Mouse (Mus musculus) ovary, postnatal 36 days (tissue): ENCODE results near the gene Cpeb3.
"Not testable (repeated sequence)": the region's sequence is repeated elsewhere in the genome, so short reads cannot be mapped to it uniquely, and the experiment has no call there.

Source experiments
- DNase-seq: peaks from one replicate; pipeline ENCODE4 v3.0.0; 2022; ENCODE audit warnings: low spot score, mixed read lengths

Cpeb3 gene

DNA sequence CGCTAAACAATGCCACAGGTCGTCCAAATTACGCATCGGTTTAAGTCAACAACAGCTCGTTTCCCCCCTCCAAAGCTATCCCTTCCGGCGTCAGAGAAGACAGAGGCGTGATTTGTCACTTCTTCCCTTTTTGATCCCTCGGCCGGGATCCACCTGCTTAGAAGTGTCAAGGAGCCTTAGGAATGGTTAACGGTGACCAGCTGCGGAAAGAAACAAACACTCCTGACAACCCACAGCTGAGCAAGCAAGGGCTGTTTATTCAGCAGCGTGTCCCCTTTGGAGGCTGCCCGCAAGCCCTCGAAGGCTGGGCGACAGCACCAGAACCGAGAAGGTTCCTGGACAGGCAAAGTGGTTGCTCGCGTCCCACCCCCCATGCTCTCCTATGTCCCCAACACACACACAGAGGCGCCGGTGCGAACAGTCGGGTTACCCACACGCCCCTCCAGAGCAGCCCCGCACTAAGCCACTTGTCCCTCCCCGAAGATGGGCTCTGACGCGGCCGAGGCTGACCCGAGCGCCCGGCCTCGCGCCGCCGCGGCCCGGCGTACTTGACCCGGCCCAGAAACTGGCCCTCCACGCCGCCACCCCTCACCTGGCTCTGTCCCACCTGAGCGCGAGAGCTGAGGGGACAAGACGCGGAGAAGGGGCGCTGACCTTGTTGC, 1.6 kb downstream of the Cpeb3 start:
- no peak for DNase-seq

- not testable (repeated sequence) for DNase-seq
Observed at GRCm38 (mm10) chr19:37205155-37205554, 3.2 kb downstream of the Cpeb3 start.

GRCm38 (mm10) chr19:37203371-37203770, 5.0 kb downstream of the Cpeb3 start:
- DNase-seq, result no peak

- no peak for DNase-seq
Observed at GRCm38 (mm10) chr19:37199889-37200288, 8.5 kb downstream of the Cpeb3 start.

- no peak for DNase-seq
Observed at GRCm38 (mm10) chr19:37198165-37198880, 10.1 kb downstream of the Cpeb3 start.

DNA sequence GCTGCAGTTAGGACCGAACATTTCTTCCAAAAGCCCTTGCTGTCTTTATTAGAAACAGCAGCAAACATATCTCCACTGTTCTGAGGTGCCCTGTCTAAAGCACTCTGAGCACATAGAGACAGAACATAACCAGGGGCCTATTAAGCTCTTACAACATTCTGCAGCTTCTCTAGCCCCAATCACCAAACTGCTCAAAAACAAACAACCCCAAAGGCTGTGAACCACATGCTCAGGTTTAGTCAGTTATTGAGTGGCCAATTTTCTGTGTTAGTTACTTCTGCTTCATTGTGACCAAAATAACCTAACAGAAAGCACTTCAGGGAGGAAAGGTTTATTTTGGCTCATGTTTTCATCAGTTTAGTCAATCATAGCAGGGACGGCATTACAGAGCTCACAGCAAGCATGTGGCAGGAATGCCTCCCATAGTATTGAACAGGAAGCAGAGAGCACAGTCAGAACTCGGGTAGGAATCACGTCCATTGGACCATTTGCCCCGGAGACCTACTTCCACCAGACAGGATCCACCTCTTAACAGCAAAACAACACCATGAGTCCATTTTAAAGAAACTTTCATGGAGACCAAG, 15.8 kb downstream of the Cpeb3 start:
- no peak for DNase-seq

DNA sequence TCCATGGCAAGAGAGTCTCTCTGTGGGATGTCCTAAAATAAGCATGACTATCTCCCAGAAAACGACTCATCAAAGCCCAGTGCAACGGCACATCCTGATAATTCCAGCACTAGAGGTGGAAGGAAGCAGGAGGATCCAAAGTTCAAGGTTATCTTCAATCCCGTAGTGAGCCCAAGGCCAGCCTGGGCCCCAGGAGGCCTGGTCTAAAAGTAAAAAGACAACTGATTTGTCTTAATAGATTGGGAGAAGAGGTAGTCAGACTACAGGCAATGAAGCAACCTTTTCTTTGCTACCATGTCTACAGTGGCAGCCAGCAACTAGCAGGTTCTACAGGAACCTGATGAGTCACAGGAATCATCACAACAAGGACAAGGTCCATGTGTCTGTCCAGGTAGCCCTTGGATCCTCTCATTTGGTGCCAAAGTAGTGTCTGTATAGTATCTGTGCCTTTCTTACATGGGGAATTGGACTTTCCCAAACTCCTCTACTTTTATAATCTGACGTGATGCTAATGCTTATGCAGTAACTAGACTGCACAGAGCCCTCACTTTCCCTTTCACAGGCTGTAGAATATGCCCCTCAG, 19.9 kb downstream of the Cpeb3 start:
- no peak for DNase-seq

- DNase-seq, result peak; percentile 47
Observed at GRCm38 (mm10) chr19:37177819-37178708, 30.3 kb downstream of the Cpeb3 start.

DNA sequence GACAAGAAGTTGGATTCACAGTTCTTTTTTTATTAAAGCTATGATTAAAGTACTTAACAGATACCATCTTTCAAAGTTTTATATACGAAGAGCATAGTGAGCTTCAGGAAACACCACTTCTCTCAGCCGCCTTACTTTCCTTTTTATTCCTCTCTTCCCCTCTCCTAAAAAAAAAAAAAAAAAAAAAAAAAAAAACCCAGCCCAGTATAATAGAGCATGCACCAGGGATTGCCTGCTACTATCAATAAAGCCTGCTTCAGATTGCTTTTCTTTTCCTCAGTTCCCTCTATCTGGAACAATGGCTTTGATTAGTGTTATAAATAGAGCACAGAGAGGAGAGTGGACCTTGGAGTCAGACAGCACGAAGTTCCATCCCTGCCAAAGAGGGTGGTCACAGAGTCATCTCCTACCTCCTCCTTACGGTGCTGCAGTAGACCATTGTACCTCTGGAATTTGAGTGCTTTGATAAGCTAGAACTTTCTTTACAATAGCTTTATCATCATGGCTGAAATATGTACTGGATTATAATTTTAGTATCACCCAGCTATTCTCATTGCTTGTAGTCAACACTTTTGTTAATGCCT, 31.4 kb downstream of the Cpeb3 start:
- no peak for DNase-seq

GRCm38 (mm10) chr19:37175919-37176318, 32.5 kb downstream of the Cpeb3 start:
- no peak for DNase-seq

- peak; percentile 28 for DNase-seq
Observed at GRCm38 (mm10) chr19:37175436-37175805, 33.0 kb downstream of the Cpeb3 start.

DNA sequence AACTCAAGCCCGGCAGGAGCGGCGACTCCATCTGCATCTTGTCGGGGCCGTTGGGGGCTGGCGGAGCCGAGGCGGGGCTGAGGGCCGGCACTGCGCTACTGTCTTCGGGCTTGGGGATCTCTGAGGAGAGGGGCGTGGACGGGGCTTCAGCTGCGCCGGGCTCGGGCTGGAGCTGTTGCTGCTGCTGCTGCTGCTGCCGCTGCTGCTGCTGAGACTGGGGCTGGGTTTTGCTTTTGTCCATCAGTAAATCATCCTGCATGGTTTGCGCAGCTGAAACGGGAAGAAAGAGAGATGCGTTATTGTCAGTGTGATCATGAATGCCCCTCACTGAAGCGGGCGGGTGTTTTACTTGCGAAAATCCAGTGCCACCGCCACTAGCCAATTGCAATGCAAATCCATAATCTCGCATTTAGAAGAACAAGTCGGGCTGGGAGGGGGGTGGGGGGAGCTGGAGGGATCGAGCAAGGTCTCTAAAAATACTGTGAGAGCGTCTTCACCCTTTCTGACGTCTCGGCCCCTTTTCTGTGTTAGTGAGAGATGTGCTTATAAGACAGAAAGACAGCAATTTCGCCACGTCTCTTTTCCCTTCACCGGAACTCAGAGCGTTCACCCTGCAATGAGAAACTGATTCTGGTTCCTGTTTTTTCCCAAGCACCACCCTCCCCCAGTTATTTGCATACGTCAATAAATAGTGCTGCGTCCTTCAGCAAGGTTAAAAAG, 33.5 kb downstream of the Cpeb3 start:
- peak; percentile 52 for DNase-seq

DNA sequence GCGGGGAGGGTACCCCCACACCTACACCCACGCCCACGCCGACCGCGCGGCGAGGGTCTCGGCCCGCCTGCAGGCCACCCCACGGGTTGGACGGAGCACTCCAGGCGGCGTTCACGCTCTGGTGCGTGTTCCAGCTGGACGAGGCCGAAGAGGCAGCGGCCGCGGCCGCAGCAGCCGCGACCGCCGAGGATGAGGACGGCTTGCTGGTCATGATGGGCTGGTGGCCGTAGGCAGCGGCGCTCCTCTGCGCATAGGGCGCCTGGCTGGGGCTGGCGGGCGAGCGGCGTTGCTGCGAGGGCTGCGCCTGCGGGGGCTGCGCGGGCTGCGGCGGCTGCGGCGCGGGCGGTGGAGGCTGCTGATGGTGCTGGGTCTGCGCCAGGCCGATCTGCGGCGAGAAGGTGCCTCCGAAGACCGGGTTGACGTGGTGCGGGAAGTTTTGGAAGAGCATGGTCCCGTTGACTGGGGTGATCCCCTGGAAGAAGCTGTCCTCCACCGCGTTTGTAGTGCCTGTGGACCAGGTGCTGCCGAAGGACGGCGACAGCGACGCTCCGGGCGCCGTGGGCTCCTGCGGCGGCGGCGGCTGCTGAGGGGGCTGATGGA, 34.2 kb downstream of the Cpeb3 start:
- peak; percentile 73 for DNase-seq

GRCm38 (mm10) chr19:37173331-37174115, 34.9 kb downstream of the Cpeb3 start:
- DNase-seq, result no peak

GRCm38 (mm10) chr19:37172566-37173130, 35.8 kb downstream of the Cpeb3 start:
- DNase-seq, result no peak

DNA sequence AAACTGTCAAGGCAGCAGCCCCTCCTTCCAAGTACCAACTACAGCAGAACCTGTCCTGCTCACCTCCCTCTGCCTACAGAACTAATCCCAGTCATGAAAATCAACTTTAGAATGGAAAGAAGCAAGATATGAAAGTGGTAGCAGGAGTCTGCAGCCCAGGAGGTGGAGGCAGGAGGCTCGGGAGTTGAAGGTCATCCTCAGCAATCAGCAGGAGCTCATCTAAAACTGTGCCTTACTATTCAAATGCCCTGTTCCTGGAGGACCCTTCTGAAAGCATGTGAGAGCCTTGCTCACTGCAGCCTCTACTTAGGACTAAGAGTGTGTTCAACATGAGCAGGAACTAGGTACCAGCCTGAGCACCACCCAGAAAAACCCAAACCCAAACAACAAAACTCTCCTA, 36.3 kb downstream of the Cpeb3 start:
- no peak for DNase-seq

- no peak for DNase-seq
Observed at GRCm38 (mm10) chr19:37156770-37157336, 51.5 kb downstream of the Cpeb3 start.

GRCm38 (mm10) chr19:37156040-37156439, 52.4 kb downstream of the Cpeb3 start:
- DNase-seq, result no peak

DNA sequence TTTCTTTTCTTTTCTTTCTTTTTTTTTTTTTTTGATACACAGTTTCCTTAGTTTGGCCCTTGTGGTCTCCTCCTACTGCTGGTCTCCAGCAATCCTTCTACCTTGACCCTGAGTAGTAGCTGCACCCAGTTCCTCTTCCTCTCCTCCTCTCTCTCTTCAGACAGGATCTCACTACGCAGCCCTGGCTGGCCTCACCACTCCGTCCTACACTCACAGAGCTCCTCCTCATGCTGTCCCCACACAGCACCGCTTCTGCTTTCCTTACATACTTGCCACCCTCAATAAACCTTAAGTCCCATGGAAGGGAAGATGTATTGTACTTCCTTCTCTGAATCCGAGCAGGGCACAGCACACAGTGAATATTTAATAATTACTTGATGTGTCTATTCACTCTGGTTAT, 61.3 kb downstream of the Cpeb3 start:
- DNase-seq, result no peak
